Mouse (Mus musculus): ENCODE results near the gene Tmem51.

DNA sequence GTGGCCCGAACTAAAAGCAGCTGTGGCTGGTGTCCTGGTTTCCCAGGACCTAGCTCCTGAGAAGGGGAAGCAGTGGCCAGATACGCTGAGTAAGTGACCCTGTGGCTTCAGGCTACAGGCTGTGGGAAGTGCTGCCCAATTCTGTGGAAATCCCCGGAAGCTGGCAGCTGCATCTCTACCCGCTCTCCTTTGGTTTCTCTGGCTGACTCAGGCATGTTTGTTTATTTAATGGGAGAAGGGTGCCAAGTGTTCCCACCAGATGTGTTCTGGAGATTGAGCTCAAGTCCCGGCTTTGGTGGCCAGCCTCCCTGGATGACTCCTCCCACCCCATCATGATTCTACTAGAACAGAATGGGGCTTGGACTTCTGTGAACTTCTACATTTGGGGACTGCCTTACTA, 13.8 kb upstream of the Tmem51 start:
- TF ChIP-seq POLR2A (IDR thresholded peaks at IDR 0.05; ENCODE audit: insufficient read length, low read depth), result no peak
- no peak for TF ChIP-seq MYOG (IDR thresholded peaks at IDR 0.05; ENCODE audit: control insufficient read depth in 1 of 3, insufficient read depth in 1 of 3, insufficient read length in 2 of 3, low read depth in 2 of 3)
- no peak for TF ChIP-seq POLR2AphosphoS2 (IDR thresholded peaks at IDR 0.05; ENCODE audit: insufficient read length, low read depth)
- TF ChIP-seq MYOD1 (IDR thresholded peaks at IDR 0.05; ENCODE audit: control insufficient read depth in 1 of 3, insufficient read length in 2 of 3, low read depth in 2 of 3), result no peak
- no peak for TF ChIP-seq USF1 (IDR thresholded peaks at IDR 0.05; ENCODE audit: low read depth)
- TF ChIP-seq TCF12 (IDR thresholded peaks at IDR 0.05; ENCODE audit: insufficient read depth, poor library complexity, severe bottlenecking), result no peak
- TF ChIP-seq E2F4 (IDR thresholded peaks at IDR 0.05; ENCODE audit: insufficient read depth), result no peak

All from myocyte (in vitro differentiated cells).